Mouse (Mus musculus) heart, postnatal 4 days (tissue): ENCODE data around the gene Ablim1. TPM values are rescaled to one million over a fixed set of nuclear protein-coding genes. Genes with fewer than 3 reads are reported as not detected.
A peak's percentile ranks its signal among the peaks of the same experiment; 100 is the strongest.
"Not testable (repeated sequence)": the region's sequence is repeated elsewhere in the genome, so short reads cannot be mapped to it uniquely, and the experiment has no call there.

Source experiments
- DNase-seq: peaks from one replicate; pipeline ENCODE4 v3.0.0; 2021
- total RNA-seq, 2 experiments: library from RNA; stranded (reverse); gene quantifications; 2 replicates each; pipeline ENCODE4 v1.2.3; 2021

The Ablim1 gene
- total RNA-seq, 2 experiments from 2014 or later = 312 to 353 TPM

DNA sequence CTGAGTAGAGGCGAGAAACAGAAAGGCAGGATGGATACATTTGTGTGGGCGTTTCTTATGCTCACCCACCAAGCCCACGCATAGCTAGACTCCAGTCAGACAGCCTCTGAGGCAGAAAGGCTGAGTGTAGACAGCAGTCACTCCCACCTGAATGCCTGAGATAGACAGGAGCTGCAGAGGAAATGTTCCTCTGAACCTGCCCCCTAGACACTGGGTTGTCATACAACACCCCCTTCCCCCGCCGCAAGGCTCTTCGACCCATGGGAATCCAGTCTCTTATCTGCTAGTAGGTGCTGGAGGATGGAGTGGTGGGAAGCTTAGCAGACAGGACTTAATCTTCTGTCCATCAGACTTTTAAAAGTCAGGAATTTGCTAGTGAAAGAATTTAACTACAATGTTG, 167.8 kb downstream of the Ablim1 start:
- DNase-seq = no peak

GRCm38 (mm10) chr19:57143646-57144045, 171.1 kb downstream of the Ablim1 start:
- DNase-seq = peak; percentile 39

GRCm38 (mm10) chr19:57141756-57142461, 172.8 kb downstream of the Ablim1 start:
- DNase-seq = no peak

DNA sequence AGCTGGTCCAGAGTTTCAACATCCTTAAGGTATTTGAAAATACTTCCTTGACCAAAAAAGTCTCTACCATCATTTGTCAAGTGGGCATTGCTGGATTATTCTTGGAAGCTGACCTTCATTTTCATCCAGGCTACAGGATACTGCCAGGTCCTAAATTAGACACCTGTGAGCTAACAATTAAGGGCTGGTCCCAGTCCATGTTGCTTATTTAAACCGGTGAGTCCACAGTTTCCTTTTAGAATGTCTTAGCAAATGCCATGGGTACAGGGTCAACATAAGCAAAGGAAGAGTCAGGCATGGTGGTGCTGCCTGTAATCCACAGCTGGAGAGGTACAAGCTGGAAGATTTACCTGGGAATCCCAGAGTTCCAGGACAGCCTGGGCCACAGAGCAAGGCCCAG, 173.8 kb downstream of the Ablim1 start:
- no peak for DNase-seq

DNA sequence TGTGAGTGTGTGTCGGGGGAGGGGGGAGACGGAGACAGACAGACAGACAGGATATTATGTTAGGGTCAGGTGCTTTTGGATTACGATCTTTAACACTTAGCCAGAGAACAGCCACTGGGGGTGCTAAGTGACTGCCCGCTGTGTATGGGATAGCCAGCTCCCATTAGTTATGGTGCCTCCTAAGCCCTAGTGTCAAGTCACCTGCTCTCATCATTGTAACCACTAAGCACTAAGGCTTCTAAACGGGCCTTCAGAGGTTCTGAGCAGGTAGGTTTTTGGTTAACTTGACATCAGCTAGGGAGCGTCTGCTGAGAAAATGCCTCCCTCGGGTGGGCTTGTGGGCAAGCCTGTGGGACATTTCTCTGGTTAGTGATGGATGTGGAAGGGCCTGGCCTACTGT, 174.6 kb downstream of the Ablim1 start:
- no peak for DNase-seq

DNA sequence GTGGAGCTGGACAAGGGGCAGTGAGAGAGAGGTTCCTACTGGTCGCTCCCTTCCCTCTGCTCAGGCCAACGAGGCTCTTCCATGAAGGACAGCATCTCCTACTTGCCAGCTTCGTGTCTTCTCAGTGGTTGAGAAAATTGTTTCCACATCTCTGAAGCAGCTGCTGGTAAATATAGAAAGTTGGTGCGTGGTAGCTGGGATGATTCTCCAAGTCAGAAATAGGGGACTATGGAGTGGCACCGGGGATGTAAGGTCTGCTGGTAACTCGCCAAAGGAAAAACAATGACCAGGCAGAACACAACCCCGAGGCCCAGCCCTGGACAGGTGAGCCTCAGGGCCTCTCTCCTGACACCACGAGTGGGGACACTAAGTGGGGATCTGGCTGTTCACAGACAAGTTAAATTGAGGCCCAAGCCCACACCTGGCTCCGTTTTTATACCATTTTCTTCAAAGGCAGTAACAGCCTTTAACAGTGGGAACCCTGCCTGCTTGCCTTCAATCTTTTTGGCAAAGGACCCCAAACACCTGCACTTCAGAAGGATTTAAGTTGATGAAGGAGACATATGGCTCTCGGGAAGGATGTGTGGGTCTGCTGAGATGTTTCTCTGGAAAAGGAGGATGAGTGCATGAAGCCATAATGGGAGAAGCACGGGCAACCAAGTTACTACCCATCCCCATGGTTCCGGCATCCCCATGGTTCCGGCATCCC, 175.7 kb downstream of the Ablim1 start:
- DNase-seq = no peak

- no peak for DNase-seq
Observed at GRCm38 (mm10) chr19:57138469-57138868, 176.2 kb downstream of the Ablim1 start.

- no peak for DNase-seq
Observed at GRCm38 (mm10) chr19:57138045-57138444, 176.7 kb downstream of the Ablim1 start.

GRCm38 (mm10) chr19:57136228-57136627, 178.5 kb downstream of the Ablim1 start:
- DNase-seq = peak; percentile 83

- DNase-seq = not testable (repeated sequence)
Observed at GRCm38 (mm10) chr19:57135654-57136053, 179.1 kb downstream of the Ablim1 start.

DNA sequence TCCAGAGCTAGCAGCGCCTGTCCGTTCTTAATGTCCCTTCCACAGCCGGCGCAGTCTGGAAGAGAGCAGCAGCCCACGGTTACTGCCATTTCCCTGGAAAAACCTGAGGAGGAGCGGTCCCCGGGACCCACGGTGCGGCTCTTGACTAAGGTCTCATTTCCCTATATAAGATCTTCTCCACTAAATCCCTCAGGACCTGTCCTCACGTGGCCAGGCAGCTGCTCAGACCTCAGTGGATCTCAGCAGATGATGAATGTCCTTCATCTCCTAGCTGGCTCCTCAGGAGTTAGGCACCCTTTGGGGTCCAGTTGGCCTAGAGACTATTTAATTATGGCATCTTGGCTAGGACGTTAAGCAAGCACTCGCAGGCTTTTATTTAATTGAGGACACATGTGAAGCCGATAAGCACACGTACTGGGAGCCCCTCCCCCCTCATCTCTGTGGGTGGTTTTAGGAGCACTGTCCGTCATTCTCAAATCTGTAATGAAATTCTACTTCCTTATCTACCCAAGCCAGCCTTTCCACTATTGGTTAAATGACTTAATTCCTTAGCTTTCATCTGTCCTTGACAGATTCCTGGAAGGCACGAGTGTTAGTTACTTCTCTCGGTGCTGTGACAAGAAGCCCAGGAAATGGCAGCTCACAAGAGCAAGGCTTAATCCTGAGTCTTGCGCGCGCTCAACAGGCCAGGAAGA, 179.9 kb downstream of the Ablim1 start:
- peak; percentile 52 for DNase-seq

- DNase-seq = no peak
Observed at GRCm38 (mm10) chr19:57132916-57133520, 181.7 kb downstream of the Ablim1 start.

DNA sequence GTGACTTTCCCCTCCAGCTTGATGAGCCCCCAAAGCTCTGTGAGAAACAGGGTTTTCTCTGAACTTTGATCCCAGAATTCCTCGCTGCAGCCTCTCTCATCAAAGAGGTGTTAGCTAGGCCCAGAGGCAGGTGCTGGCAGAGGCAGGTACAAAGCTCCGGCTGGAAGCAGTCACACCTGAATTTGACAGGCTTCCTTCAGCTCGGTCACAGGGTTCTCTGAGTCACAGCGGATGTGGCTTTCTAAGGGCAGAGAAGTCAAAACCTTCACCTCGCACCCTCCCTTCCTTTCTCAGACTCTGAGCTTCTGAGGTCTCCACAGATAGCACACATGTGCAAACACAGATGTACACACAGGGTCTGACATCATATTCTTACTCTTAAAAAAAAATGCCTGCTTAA, 182.4 kb downstream of the Ablim1 start:
- DNase-seq = no peak

GRCm38 (mm10) chr19:57131366-57131765, 183.4 kb downstream of the Ablim1 start:
- no peak for DNase-seq

- DNase-seq = no peak
Observed at GRCm38 (mm10) chr19:57130591-57130990, 184.1 kb downstream of the Ablim1 start.

GRCm38 (mm10) chr19:57129729-57130128, 185.0 kb downstream of the Ablim1 start:
- no peak for DNase-seq

DNA sequence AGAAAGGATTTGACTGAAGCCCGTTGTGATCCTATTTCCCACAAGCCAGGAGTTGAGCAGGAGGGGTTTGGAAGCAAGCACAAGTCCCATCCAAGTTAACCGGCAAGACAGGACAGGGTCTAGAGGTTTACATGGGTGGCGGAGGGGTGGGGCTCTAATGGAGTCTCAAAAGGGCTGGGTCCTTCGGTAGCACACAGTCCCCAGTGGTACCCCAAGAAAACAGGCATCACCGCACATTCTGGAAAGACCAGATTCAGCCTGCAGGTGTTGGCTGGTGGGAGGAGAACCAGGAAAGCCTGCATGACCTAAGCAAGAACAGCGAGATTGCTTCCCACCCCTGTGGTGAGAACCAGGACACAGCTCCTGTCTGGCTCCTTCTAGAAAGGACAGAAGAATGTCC, 186.7 kb downstream of the Ablim1 start:
- DNase-seq = no peak

DNA sequence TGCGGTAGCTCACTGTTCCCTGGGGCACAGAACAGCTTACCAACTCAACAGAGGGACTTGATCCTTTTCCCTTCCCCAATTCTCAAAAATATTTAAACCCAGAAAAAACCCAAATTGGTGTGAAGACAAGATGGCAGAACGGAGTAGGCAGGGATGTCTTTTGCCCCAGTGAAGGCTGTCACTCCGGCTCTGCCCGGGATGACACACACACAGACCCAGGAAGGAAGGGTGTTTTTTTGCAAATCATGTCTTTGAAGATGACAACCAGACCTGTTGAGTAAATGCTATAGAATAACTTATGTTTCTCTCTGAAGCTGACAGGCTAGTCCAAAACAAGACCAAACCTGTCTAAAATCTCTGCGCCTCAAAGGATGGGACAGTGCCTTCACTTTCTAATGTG, 187.2 kb downstream of the Ablim1 start:
- DNase-seq = no peak

GRCm38 (mm10) chr19:57126950-57127349, 187.8 kb downstream of the Ablim1 start:
- no peak for DNase-seq

DNA sequence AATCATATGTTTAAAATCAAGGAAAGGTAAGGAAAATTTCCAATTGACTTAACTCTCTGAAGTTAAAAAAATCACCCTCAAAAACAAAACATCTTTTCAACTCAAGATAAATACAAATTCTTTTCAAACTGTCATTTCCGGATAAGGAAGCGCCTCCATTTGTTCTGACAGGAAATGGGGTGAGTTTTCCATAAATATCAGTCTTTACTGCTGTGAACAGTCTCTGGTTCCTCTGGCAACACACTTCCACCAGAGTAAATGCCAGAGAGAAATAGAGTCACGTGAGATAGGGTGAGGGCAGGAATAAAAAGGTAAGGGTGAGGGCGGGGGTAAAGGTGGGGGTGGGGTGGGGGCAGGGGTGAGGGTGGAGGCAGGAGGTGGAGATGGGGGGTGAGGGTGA, 189.8 kb downstream of the Ablim1 start:
- no peak for DNase-seq

DNA sequence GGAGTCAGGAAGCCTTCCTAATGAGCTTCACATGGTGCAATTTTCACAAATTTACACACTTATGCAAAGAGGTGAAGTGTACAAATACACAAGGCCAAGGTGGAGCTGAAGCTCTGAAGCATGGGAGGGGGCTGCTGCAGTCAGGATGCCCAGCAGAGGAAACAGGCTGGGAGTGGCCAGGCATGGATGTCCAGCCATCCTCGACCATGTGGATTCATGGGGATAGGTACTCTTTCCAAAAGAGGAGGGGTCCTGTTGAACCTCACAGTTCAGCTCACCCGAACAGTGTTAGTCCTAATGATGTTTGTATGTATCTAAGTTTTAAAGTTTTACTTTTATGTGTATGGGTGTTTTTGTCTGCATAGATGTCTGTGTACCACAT, 190.6 kb downstream of the Ablim1 start:
- no peak for DNase-seq

- DNase-seq = peak; percentile 65
Observed at GRCm38 (mm10) chr19:57123503-57124137, 191.1 kb downstream of the Ablim1 start.

GRCm38 (mm10) chr19:57122261-57122660, 192.5 kb downstream of the Ablim1 start:
- no peak for DNase-seq
